Mouse (Mus musculus) ES-E14 (cell line): ENCODE measurements around the gene Srxn1. TPM values are rescaled to one million over a fixed set of nuclear protein-coding genes. Genes with fewer than 3 reads are reported as not detected.

Experiments
- DNase-seq: peaks from one replicate; pipeline ENCODE4 v3.0.0-alpha.2; 2013; ENCODE audit warnings: low read depth, low spot score
- H3K27ac ChIP-seq: 2 replicates; pipeline ENCODE4 v1.5.1; 2012; ENCODE audit warnings: low read depth, mild to moderate bottlenecking, low read length, moderate library complexity, mixed read lengths; ENCODE audit not compliant: poor library complexity, insufficient read depth, severe bottlenecking
- H3K36me3 ChIP-seq: 2 replicates; pipeline ENCODE4 v1.6.1; 2012; ENCODE audit warnings: mild to moderate bottlenecking, low read length, moderate library complexity, mixed read lengths; ENCODE audit not compliant: control insufficient read depth, poor library complexity, insufficient read depth, severe bottlenecking
- H3K4me1 ChIP-seq, 2 experiments: fragments of 150-350 bp in 1 of 2; sonication (generic) in 1 of 2; 2 replicates each; pipeline ENCODE4 v1.6.1; 2012; ENCODE audit warnings: low read length in 2 of 2, mild to moderate bottlenecking in 1 of 2, mixed read lengths in 1 of 2; ENCODE audit not compliant: control insufficient read depth in 2 of 2, insufficient read depth in 2 of 2, poor library complexity in 1 of 2
- H3K4me3 ChIP-seq, 2 experiments: fragments of 150-350 bp in 1 of 2; sonication (generic) in 1 of 2; 2 replicates each; pipeline ENCODE4 v1.5.1; 2012; ENCODE audit warnings: low read length in 2 of 2, low read depth in 1 of 2, mild to moderate bottlenecking in 1 of 2, mixed read lengths in 1 of 2; ENCODE audit not compliant: insufficient read depth in 1 of 2, poor library complexity in 1 of 2, severe bottlenecking in 1 of 2
- H3K9ac ChIP-seq: 2 replicates; pipeline ENCODE4 v1.6.1; 2012; ENCODE audit warnings: low read depth, mild to moderate bottlenecking, low read length, mixed read lengths; ENCODE audit not compliant: poor library complexity, insufficient read depth, severe bottlenecking
- H3K9me3 ChIP-seq: fragments of 150-350 bp; sonication (generic); 2 replicates; pipeline ENCODE4 v1.6.1; 2012; ENCODE audit warnings: low read depth, mild to moderate bottlenecking, low read length; ENCODE audit not compliant: control insufficient read depth, insufficient read depth
- CHD2 ChIP-seq: IDR thresholded peaks from 2 replicates; pipeline ENCODE4 v1.6.1; 2014; ENCODE audit warnings: mild to moderate bottlenecking, low read depth, low read length, inconsistent platforms
- HCFC1 ChIP-seq: IDR thresholded peaks from 2 replicates; pipeline ENCODE4 v1.6.1; 2012; ENCODE audit warnings: low read length, inconsistent platforms, borderline replicate concordance; ENCODE audit not compliant: insufficient read depth
- MAFK ChIP-seq: IDR thresholded peaks from 2 replicates; pipeline ENCODE4 v1.6.1; 2014; ENCODE audit warnings: mild to moderate bottlenecking, low read depth, low read length, inconsistent platforms; ENCODE audit not compliant: insufficient read depth
- ZC3H11A ChIP-seq: IDR thresholded peaks from 2 replicates; pipeline ENCODE4 v1.6.1; 2012; ENCODE audit warnings: low read depth, mild to moderate bottlenecking, inconsistent platforms, low read length, borderline replicate concordance
- ZNF384 ChIP-seq: IDR thresholded peaks from 2 replicates; pipeline ENCODE4 v1.6.1; 2012; ENCODE audit warnings: low read depth, low read length, inconsistent platforms
- in situ Hi-C, 2 experiments: fragments of 600-800 bp; cut with MboI; formaldehyde crosslinking; loops; one replicate each; pipeline ENCODE4 v1.15.1; 2025; ENCODE audit warnings: low sequenced_read_pairs in 2 of 2, inconsistent platforms in 1 of 2; ENCODE audit not compliant: unreplicated experiment in 2 of 2
- total RNA-seq: library from RNA; depleted of rRNA; stranded (reverse); fragments of 300-350 nt; gene quantifications from 2 replicates; pipeline ENCODE4 v1.2.3, GENCODE M21; 2012

The Srxn1 gene
- total RNA-seq, 1 experiment: 18.3 TPM

DNA sequence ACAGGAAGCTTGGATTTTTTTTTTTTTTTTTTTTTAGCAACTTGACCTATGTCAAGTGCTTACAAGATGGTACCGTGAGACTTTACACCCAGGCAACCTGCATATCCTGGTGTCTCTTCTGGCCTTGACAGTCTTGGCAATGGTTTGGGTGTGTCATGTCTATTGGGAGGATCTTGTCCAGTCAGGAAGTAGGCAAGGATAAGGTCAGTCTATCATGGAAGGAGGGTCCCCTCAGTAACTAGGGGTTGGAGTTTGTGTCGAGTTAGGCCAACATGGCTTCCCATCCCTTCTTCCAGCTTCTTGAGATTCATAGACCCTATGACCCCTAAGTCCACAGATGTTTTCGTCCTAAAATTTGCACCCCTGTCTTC, 894 bp downstream of the Srxn1 start:
- Histone ChIP-seq H3K36me3 (peaks cover 21% of the 10 kb centered on the region), H3K4me1 (peaks cover 6 to 7% of the 10 kb centered on the region in 2 experiments; a peak in 2 of 4 replicates), H3K4me3 (peak overlapping the region; percentile 76 to 80), H3K27ac (no peak overlapping the region), H3K9me3 (no peaks in the 10 kb centered on the region), H3K9ac (peak overlapping the region; percentile 69; the same call in 1 of the 2 replicates)
- in situ Hi-C loops: no loop called here
- TF ChIP-seq HCFC1 (no peak), ZNF384 (no peak), ZC3H11A (no peak), MAFK (no peak), CHD2 (no peak)
- no peak for DNase-seq

DNA sequence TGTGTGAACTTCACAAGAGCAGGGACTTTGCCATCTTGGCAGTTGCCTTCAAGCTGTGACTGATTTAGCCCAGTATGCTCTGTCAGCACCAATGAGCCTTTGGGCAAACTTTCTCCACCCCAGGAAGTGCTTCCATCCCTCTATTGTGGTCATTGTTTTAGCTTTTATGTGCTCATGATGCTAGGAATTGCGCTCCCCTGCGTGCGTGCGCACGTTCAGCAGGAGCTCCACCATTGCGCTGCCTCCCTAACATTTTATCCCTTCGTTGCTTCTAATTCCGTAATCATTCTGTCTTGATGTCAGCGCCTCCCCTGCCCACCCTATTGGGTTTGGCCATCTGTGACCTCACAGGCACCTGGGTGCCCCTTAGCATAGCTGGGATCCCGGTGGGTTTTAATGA, 1.3 kb downstream of the Srxn1 start:
- H3K27ac ChIP-seq: no peak overlapping the region
- in situ Hi-C loops: no loop called here
- peaks cover 6 to 7% of the 10 kb centered on the region in 2 experiments; a peak in 2 of 4 replicates for H3K4me1 ChIP-seq
- H3K4me3 ChIP-seq: peak overlapping the region; percentile 76 to 80; a peak in 3 of 4 replicates
- no peaks in the 10 kb centered on the region for H3K9me3 ChIP-seq
- no peak for DNase-seq
- TF ChIP-seq CHD2: no peak
- TF ChIP-seq ZC3H11A: no peak
- TF ChIP-seq ZNF384: no peak
- TF ChIP-seq HCFC1: no peak
- no peak for TF ChIP-seq MAFK
- H3K36me3 ChIP-seq: peaks cover 21% of the 10 kb centered on the region
- H3K9ac ChIP-seq: no peak overlapping the region

DNA sequence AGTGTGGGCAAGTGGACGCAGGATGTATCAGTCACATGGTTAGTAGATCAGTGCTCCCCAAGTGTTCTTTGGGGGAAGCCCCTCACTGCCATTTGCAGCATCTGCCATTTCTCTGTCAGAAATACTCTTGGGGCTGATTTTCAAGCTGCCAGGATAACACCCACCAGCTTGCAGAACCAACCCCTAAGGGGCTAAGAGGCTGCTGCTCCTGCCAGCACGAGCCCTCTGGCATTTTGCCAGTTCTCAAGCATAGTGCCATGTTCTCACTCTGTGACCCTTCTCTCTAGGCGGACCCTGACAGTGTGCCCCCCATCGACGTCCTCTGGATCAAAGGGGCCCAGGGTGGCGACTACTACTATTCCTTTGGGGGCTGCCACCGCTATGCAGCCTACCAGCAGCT, 3.4 kb downstream of the Srxn1 start:
- H3K4me3 ChIP-seq: no peak overlapping the region
- peaks cover 21% of the 10 kb centered on the region for H3K36me3 ChIP-seq
- in situ Hi-C loops: no loop called here
- H3K27ac ChIP-seq: no peak overlapping the region
- no peak for TF ChIP-seq CHD2
- TF ChIP-seq ZC3H11A: no peak
- no peak for TF ChIP-seq HCFC1
- no peak for TF ChIP-seq ZNF384
- no peak for TF ChIP-seq MAFK
- H3K9me3 ChIP-seq: no peaks in the 10 kb centered on the region
- H3K9ac ChIP-seq: no peak overlapping the region
- DNase-seq: no peak
- H3K4me1 ChIP-seq: peaks cover 9 to 14% of the 10 kb centered on the region in 2 experiments; a peak in 3 of 4 replicates

DNA sequence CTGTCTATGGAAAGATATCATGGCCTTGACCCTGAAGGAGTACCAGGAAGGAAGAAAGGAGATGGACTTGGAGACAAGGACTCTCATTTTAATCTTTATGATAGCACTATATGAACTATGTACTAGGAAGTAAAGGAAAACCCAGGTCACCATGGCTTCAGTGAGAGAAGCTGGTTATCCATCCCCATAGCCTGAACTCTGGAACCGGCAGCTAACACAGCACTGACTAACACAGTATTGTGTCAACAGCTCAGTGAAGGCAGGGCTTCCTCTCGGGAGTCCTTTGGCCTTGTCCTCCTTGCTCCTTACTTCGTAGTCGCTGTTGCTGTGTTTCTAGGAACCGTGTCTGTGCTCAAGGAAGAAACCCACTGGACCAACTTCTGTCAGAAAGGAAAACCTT, 4.1 kb downstream of the Srxn1 start:
- no peak overlapping the region for H3K9ac ChIP-seq
- no peak overlapping the region for H3K4me3 ChIP-seq
- no peak for DNase-seq
- peaks cover 9 to 20% of the 10 kb centered on the region in 2 experiments; a peak in 3 of 4 replicates for H3K4me1 ChIP-seq
- H3K9me3 ChIP-seq: no peaks in the 10 kb centered on the region
- H3K36me3 ChIP-seq: peaks cover 21% of the 10 kb centered on the region
- H3K27ac ChIP-seq: no peak overlapping the region
- TF ChIP-seq ZC3H11A: no peak
- no peak for TF ChIP-seq HCFC1
- no peak for TF ChIP-seq ZNF384
- TF ChIP-seq CHD2: no peak
- no peak for TF ChIP-seq MAFK
- in situ Hi-C loops: no loop called here

DNA sequence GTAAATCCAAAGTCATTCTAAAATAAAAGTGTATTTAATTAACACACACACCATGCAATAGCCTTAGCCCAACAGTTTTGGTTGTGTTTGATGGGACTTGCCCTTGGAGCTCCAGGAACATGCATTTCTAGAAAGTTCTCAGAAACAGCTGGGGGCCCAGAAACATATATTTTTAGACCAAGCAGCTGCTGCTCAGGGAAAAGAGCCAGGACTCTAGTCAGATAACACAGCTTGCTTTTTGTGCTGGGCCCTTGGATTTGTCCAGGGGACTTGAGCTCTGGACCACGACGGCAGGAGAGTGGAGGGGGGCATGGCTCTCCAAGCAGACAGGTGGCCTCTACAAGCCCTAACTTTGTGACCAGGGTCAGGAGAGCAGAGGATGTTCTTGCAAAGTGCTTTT, 6.0 kb downstream of the Srxn1 start:
- peaks cover 5 to 31% of the 10 kb centered on the region in 2 experiments for H3K4me1 ChIP-seq
- H3K4me3 ChIP-seq: no peak overlapping the region
- H3K36me3 ChIP-seq: peaks cover 21% of the 10 kb centered on the region
- no peak overlapping the region for H3K27ac ChIP-seq
- in situ Hi-C loops: no loop called here
- DNase-seq: no peak
- H3K9me3 ChIP-seq: no peaks in the 10 kb centered on the region
- TF ChIP-seq CHD2 (no peak), MAFK (no peak), ZNF384 (no peak), HCFC1 (no peak), ZC3H11A (no peak)
- no peak overlapping the region for H3K9ac ChIP-seq
